Mouse (Mus musculus): ENCODE measurements around the gene Paxx. TPM values are rescaled to one million over a fixed set of nuclear protein-coding genes. Genes with fewer than 3 reads are reported as not detected.

Paxx gene
- total RNA-seq, 2 experiments from 2014 or later = 55.7 to 62.1 TPM

GRCm38 (mm10) chr2:25472550-25472949, 11.7 kb upstream of the Paxx start:
- no peak overlapping the region for H3K4me3 ChIP-seq
- H3K27ac ChIP-seq = no peak overlapping the region
- no peak for TF ChIP-seq CTCF (conservative IDR thresholded peaks at IDR 0.05)
- DNase-seq (ENCODE audit: low spot score in 2 of 2) = no peak

GRCm38 (mm10) chr2:25469969-25470368, 9.1 kb upstream of the Paxx start, which contains the start of gene Ptgds:
Ptgds (minus strand) TSS chr2:25470046.
- no peak for TF ChIP-seq CTCF (conservative IDR thresholded peaks at IDR 0.05)
- DNase-seq (ENCODE audit: low spot score in 2 of 2) = no peak
- H3K4me3 ChIP-seq = peak within 1 kb of the TSS; percentile 20; the same call in 1 of the 2 replicates
- H3K27ac ChIP-seq = peak within 1 kb of the TSS; percentile 51

GRCm38 (mm10) chr2:25468962-25469915, 8.3 kb upstream of the Paxx start:
- TF ChIP-seq CTCF (conservative IDR thresholded peaks at IDR 0.05) = no peak
- Histone ChIP-seq H3K27ac (peak overlapping the region; percentile 51), H3K4me3 (peak overlapping the region; percentile 20; the same call in 1 of the 2 replicates)
- peak; percentile 36 to 42 for DNase-seq (ENCODE audit: low spot score in 2 of 2)

- DNase-seq (ENCODE audit: low spot score in 2 of 2) = no peak
- Histone ChIP-seq H3K4me3 (no peak overlapping the region), H3K27ac (peak overlapping the region; percentile 55; the same call in 1 of the 2 replicates)
- TF ChIP-seq CTCF (conservative IDR thresholded peaks at IDR 0.05) = no peak
Observed at GRCm38 (mm10) chr2:25467606-25468303, 6.9 kb upstream of the Paxx start.

- Histone ChIP-seq H3K4me3 (no peak overlapping the region), H3K27ac (peak overlapping the region; percentile 36; the same call in 1 of the 2 replicates)
- TF ChIP-seq CTCF (conservative IDR thresholded peaks at IDR 0.05) = no peak
- no peak for DNase-seq (ENCODE audit: low spot score in 2 of 2)
Observed at GRCm38 (mm10) chr2:25465816-25466635, 5.1 kb upstream of the Paxx start.

- H3K27ac ChIP-seq = no peak overlapping the region
- no peak overlapping the region for H3K4me3 ChIP-seq
- no peak for TF ChIP-seq CTCF (conservative IDR thresholded peaks at IDR 0.05)
- no peak for DNase-seq (ENCODE audit: low spot score in 2 of 2)
Observed at GRCm38 (mm10) chr2:25465256-25465655, 4.4 kb upstream of the Paxx start.

GRCm38 (mm10) chr2:25463630-25464029, 2.7 kb upstream of the Paxx start:
- DNase-seq (ENCODE audit: low spot score in 2 of 2) = no peak
- no peak overlapping the region for H3K4me3 ChIP-seq
- no peak for TF ChIP-seq CTCF (conservative IDR thresholded peaks at IDR 0.05)
- no peak overlapping the region for H3K27ac ChIP-seq

GRCm38 (mm10) chr2:25461407-25461806, 513 bp upstream of the Paxx start:
- peak overlapping the region; percentile 89 for H3K4me3 ChIP-seq
- peak overlapping the region; percentile 97 for H3K27ac ChIP-seq
- no peak for TF ChIP-seq CTCF (conservative IDR thresholded peaks at IDR 0.05)
- no peak for DNase-seq (ENCODE audit: low spot score in 2 of 2)

- no peak for TF ChIP-seq CTCF (conservative IDR thresholded peaks at IDR 0.05)
- no peak for DNase-seq (ENCODE audit: low spot score in 2 of 2)
- Histone ChIP-seq H3K4me3 (peak overlapping the region; percentile 89), H3K27ac (peak overlapping the region; percentile 97)
Observed at GRCm38 (mm10) chr2:25460135-25460534, 759 bp downstream of the Paxx start.

- TF ChIP-seq CTCF (conservative IDR thresholded peaks at IDR 0.05) = no peak
- Histone ChIP-seq H3K27ac (no peak overlapping the region; the same call in 1 of the 2 replicates), H3K4me3 (no peak overlapping the region)
- DNase-seq (ENCODE audit: low spot score in 2 of 2) = peak in 1 of 2 experiments; percentile 25
Observed at GRCm38 (mm10) chr2:25458911-25459310, 2.0 kb downstream of the Paxx start.

GRCm38 (mm10) chr2:25457022-25457896, 3.6 kb downstream of the Paxx start:
- H3K27ac ChIP-seq = no peak overlapping the region
- no peak for TF ChIP-seq CTCF (conservative IDR thresholded peaks at IDR 0.05)
- no peak for DNase-seq (ENCODE audit: low spot score in 2 of 2)
- H3K4me3 ChIP-seq = no peak overlapping the region

Measured in layer of hippocampus, adult 2 months (tissue).